Mouse (Mus musculus) G1E (cell line): ENCODE data around the gene Tubb4b. TPM values are rescaled to one million over a fixed set of nuclear protein-coding genes. Genes with fewer than 3 reads are reported as not detected.

Experiments
- ATAC-seq: 2 replicates; pipeline ENCODE4 v1.8.0; 2016; ENCODE audit warnings: mild to moderate bottlenecking; ENCODE audit not compliant: insufficient number of reproducible peaks, poor library complexity, low FRiP score, severe bottlenecking; ENCODE audit errors: extremely low read depth
- DNase-seq: peaks from one replicate; pipeline ENCODE4 v3.0.0; 2012; ENCODE audit warnings: low spot score
- H3K27me3 ChIP-seq: 2 replicates; pipeline ENCODE4 v1.6.1; 2012; ENCODE audit warnings: mild to moderate bottlenecking, low read length, inconsistent platforms; ENCODE audit not compliant: insufficient read depth
- H3K36me3 ChIP-seq: replicated peaks from 2 replicates; pipeline ENCODE3; 2012; ENCODE audit warnings: mild to moderate bottlenecking, inconsistent platforms
- H3K4me1 ChIP-seq: 2 replicates; pipeline ENCODE4 v1.6.1; 2012; ENCODE audit warnings: low read depth, low read length, inconsistent platforms, mixed read lengths; ENCODE audit not compliant: insufficient read depth
- H3K4me3 ChIP-seq: 2 replicates; pipeline ENCODE4 v1.5.1; 2012; ENCODE audit warnings: low read depth, mild to moderate bottlenecking, inconsistent platforms, low read length, moderate library complexity, mixed read lengths
- H3K9me3 ChIP-seq: replicated peaks from 2 replicates; pipeline ENCODE4 v1.6.1; 2012; ENCODE audit warnings: inconsistent platforms
- CTCF ChIP-seq: IDR thresholded peaks from 2 replicates; pipeline ENCODE4 v1.5.1; 2012; ENCODE audit warnings: low read depth, low read length, inconsistent platforms, mixed read lengths
- GATA1 ChIP-seq: IDR thresholded peaks from 2 replicates; pipeline ENCODE4 v1.6.1; 2012; ENCODE audit warnings: borderline replicate concordance, low read length, inconsistent platforms, mixed read lengths
- GATA2 ChIP-seq: IDR thresholded peaks from 2 replicates; pipeline ENCODE4 v1.6.1; 2012; ENCODE audit warnings: low read depth, low read length, inconsistent platforms, borderline replicate concordance
- POLR2AphosphoS5 ChIP-seq: IDR thresholded peaks from 2 replicates; pipeline ENCODE4 v1.6.1; 2012; ENCODE audit warnings: low read depth, low read length, inconsistent platforms; ENCODE audit not compliant: insufficient replicate concordance
- TAL1 ChIP-seq: conservative IDR thresholded peaks from 2 replicates; pipeline ENCODE4 v1.6.1; 2012; ENCODE audit warnings: low read depth, low read length, inconsistent platforms, mixed read lengths
- polyA plus RNA-seq: library from polyadenylated mRNA; stranded (reverse); fragments of >175 nt; gene quantifications from 2 replicates; pipeline ENCODE4 v1.2.3, GENCODE M21; 2012
- total RNA-seq, 2 experiments: library from RNA; stranded (forward) in 1 of 2; stranded (reverse) in 1 of 2; fragments of 200-1000 nt in 1 of 2; fragments of >200 nt in 1 of 2; fragmentation: Nextera tagmentation in 1 of 2; gene quantifications; 2 replicates each; pipeline ENCODE4 v1.2.3; 2014 to 2017

The Tubb4b gene
- 367 and 427 TPM in 2 replicates for total RNA-seq (2014; fragmentation: Nextera tagmentation)
- 799 and 1,022 TPM in 2 replicates for total RNA-seq (2017)
- 414 and 639 TPM in 2 replicates for polyA plus RNA-seq

DNA sequence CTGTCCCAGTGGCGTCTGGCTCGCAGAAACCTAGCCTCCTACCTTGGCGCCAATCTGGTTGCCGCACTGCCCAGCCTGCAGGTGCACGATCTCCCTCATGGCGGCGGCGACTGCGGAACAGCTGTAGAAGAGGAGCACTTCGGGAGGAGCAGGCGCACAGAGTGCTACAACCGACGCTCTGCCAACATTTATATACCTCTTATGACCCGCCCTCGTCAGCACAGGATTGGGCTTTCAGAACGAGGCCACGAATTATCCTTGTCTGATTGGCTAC, at the start of gene Tubb4b:
Gene Tubb4b (minus strand): TSS at position 211 of the 274 bp plus-strand sequence.
- peaks cover 53% of the 10 kb centered on the region for H3K4me1 ChIP-seq
- H3K9me3 ChIP-seq, result no peaks in the 10 kb centered on the region
- H3K27me3 ChIP-seq, result no peaks in the 10 kb centered on the region
- ATAC-seq (no peak), DNase-seq (no peak)
- H3K4me3 ChIP-seq, result peak within 1 kb of the TSS; percentile 93
- H3K36me3 ChIP-seq, result peaks cover 34% of the 10 kb centered on the region
- TF ChIP-seq GATA1, result no peak
- no peak for TF ChIP-seq TAL1
- peak; percentile 99 for TF ChIP-seq POLR2AphosphoS5
- no peak for TF ChIP-seq GATA2
- no peak for TF ChIP-seq CTCF

DNA sequence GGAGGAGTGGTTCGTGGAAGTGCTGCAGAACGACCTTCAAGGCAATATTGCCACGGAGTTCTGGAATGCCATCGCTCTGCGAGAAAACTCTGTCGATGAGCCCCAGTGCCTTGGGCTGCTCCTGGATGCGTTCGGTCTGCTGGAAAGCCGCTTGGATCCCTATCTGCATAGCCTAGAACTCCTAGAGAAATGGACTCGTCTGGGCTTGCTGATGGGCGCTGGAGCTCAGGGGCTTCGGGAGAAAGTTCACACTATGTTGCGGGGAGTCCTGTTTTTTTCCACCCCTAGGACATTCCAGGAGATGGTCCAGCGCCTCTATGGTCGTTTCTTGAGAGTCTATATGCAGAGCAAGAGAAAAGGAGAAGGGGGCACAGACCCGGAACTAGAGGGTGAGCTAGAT, 48.5 kb upstream of the Tubb4b start:
- H3K36me3 ChIP-seq, result peaks cover 91% of the 10 kb centered on the region
- TF ChIP-seq POLR2AphosphoS5 (no peak), GATA1 (no peak), CTCF (no peak), GATA2 (no peak), TAL1 (no peak)

DNA sequence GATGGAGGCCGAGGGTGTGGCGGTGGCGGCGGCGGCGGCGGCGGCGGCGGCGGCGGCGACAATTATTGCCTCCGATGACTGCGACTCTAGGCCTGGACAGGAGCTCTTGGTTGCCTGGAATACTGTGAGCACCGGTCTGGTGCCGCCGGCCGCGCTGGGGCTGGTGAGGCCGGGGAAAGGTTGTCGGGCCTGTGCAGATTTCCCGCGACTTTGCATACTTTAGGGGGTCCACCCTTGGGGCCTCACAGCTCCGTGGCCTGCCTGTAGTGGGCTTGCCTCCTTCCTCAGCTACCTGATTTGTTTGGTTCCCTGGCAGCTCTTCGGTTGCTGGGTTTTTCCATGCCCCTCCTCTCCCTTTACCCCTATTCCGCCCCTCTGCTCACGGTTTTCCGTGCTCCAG, 48.0 kb upstream of the Tubb4b start:
- no peak for ATAC-seq
- peaks cover 91% of the 10 kb centered on the region for H3K36me3 ChIP-seq

More for the DNA sequence above, 48.5 kb upstream of the Tubb4b start:
- no peaks in the 10 kb centered on the region for H3K27me3 ChIP-seq
- H3K4me1 ChIP-seq, result peaks cover 53% of the 10 kb centered on the region
- DNase-seq, result no peak
- ATAC-seq, result no peak
- H3K4me3 ChIP-seq, result peak overlapping the region; percentile 84
- H3K9me3 ChIP-seq, result no peaks in the 10 kb centered on the region

DNA sequence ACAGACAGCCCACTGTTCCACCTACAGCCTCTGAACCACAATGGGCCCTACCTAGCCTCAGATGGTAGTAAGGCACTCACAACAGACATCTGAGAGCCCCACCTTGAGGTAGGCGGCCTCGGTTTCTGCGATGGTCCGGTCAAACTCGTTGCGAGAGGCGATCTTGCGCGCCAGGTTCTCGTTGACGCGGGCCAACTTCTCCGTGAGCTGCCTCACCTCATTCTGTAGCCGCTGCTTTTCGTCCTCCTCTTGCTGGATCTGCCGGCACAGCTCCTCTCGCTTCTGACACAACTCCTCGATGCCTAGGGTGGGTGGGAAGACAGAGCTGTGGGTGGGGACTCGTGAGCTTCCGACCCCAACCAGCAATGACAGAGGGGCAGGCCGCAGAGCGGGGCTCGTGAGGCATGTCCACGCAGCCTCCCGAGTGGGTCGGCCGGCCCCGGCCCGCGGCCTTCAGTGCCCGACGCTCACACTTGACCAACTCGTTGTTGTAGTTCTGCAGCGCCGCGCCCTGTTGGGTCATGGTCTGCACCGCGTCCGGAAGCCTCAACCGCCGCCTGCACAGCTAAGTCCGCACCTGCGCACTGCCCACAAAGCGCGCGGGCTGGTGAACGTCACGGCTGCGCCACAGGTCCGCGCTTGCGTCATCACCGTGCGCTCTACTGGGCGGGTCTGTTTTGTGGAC, 47.5 kb upstream of the Tubb4b start, which contains the start of the genes Ssna1 and Anapc2:
Gene Ssna1 (minus strand): TSS at position 612 of the 685 bp plus-strand sequence.
Gene Anapc2 (plus strand): TSS at position 652 of the 685 bp plus-strand sequence.
- peaks cover 91% of the 10 kb centered on the region for H3K36me3 ChIP-seq
- H3K9me3 ChIP-seq, result no peaks in the 10 kb centered on the region
- TF ChIP-seq GATA1 (no peak), CTCF (no peak), POLR2AphosphoS5 (no peak), TAL1 (no peak), GATA2 (no peak)
- peaks cover 64% of the 10 kb centered on the region for H3K4me1 ChIP-seq
- H3K4me3 ChIP-seq, result peak within 1 kb of the TSS; percentile 84
- H3K27me3 ChIP-seq, result no peaks in the 10 kb centered on the region
- peak; percentile 66 for ATAC-seq
- peak; percentile 87 for DNase-seq

More for the DNA sequence above, 48.0 kb upstream of the Tubb4b start:
- no peak for TF ChIP-seq GATA1
- no peak for TF ChIP-seq POLR2AphosphoS5
- TF ChIP-seq CTCF, result no peak
- TF ChIP-seq GATA2, result no peak
- no peak for TF ChIP-seq TAL1
- Histone ChIP-seq H3K9me3 (no peaks in the 10 kb centered on the region), H3K4me3 (peak overlapping the region; percentile 84), H3K4me1 (peaks cover 58% of the 10 kb centered on the region), H3K27me3 (no peaks in the 10 kb centered on the region)
- no peak for DNase-seq

DNA sequence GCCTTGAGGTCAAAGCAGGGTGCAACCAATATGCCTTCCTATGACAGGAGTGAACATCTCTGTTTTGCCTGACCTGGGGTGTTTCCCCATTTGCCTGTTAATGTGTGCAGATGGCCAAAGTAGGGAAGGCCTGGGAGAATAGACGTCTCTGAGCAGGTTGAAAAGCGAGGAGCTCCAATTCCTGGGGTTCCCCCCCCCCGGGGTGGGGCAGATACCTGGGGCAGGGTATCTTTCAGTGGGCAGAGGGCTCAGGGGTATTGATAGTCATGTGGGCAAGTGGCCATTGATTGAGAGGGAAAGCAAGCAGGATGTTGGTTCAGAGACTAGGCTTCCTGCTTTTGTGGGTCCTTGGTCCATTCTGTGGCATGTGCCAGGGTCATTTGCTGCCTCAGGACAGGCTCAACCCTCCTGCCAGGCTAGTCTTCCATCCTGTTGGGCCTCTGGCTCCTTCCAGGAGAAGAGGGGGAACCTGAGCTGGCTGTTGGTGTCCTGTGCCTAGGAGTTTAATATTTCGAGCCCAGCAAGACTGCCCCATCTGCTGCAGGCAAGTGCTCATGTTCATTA, 43.3 kb upstream of the Tubb4b start:
- Histone ChIP-seq H3K4me3 (no peak overlapping the region), H3K4me1 (peaks cover 91% of the 10 kb centered on the region), H3K27me3 (no peaks in the 10 kb centered on the region), H3K9me3 (no peaks in the 10 kb centered on the region), H3K36me3 (peaks cover 83% of the 10 kb centered on the region)
- ATAC-seq (no peak), DNase-seq (no peak)
- no peak for TF ChIP-seq TAL1
- no peak for TF ChIP-seq GATA2
- no peak for TF ChIP-seq POLR2AphosphoS5
- TF ChIP-seq CTCF, result no peak
- TF ChIP-seq GATA1, result no peak

DNA sequence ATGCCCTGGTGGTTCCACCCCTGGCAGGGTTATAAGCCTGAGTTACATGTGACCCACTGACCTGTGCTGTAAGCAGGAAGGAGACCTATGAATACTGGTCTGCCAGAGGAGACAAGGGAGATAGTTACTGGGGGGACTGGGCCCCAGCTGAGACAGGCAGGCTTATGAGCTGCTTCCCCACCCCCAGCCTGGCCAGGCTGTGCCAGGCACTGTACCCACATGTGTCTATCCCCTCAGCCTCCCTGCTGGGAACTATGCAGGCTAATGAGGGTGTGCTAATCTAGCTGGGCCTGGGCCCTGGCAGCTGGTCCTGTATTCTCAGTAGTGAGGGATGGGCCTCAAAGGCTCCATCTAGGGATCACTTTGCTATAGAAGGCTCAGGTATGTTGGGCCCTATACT, 42.7 kb upstream of the Tubb4b start:
- no peaks in the 10 kb centered on the region for H3K9me3 ChIP-seq
- H3K36me3 ChIP-seq, result peaks cover 82% of the 10 kb centered on the region
- H3K4me1 ChIP-seq, result peaks cover 91% of the 10 kb centered on the region
- no peaks in the 10 kb centered on the region for H3K27me3 ChIP-seq
- DNase-seq (no peak), ATAC-seq (no peak)
- TF ChIP-seq GATA1, result no peak
- no peak for TF ChIP-seq TAL1
- H3K4me3 ChIP-seq, result peak overlapping the region; percentile 89; the same call in 1 of the 2 replicates
